Mouse (Mus musculus) forebrain, embryonic 16.5 days (tissue): ENCODE measurements at regions not wholly inside any gene's neighbourhood (a gene's known extent, or its start where the extent isn't known, plus 50 kb on each side); places are given as distances from the start of the nearest gene placed in this dataset.

Source experiments
- ATAC-seq: fragments of 200-750 bp; cut with Nextera tagmentation; 2 replicates; pipeline ENCODE4 v1.8.0; 2017; ENCODE audit warnings: mild to moderate bottlenecking, moderate library complexity
- H3K27ac ChIP-seq: fragments of 300-500 bp; sonication (generic); 2 replicates; pipeline ENCODE4 v1.5.1; 2014; ENCODE audit warnings: low read length, control low read depth
- H3K27me3 ChIP-seq: fragments of 300-500 bp; sonication (generic); replicated peaks from 2 replicates; pipeline ENCODE4 v1.6.1; 2014; ENCODE audit warnings: low read length; ENCODE audit not compliant: control insufficient read depth, insufficient read depth
- H3K36me3 ChIP-seq: fragments of 300-500 bp; sonication (generic); 2 replicates; pipeline ENCODE4 v1.6.1; 2014; ENCODE audit not compliant: control insufficient read depth, insufficient read depth
- H3K4me1 ChIP-seq: fragments of 300-500 bp; sonication (generic); replicated peaks from 2 replicates; pipeline ENCODE4 v1.6.1; 2014; ENCODE audit warnings: low read length; ENCODE audit not compliant: control insufficient read depth, insufficient read depth
- H3K4me2 ChIP-seq: fragments of 300-500 bp; sonication (generic); 2 replicates; pipeline ENCODE4 v1.6.1; 2014; ENCODE audit warnings: mild to moderate bottlenecking, low read length, control low read depth
- H3K4me3 ChIP-seq: fragments of 300-500 bp; sonication (generic); replicated peaks from 2 replicates; pipeline ENCODE4 v1.5.1; 2014; ENCODE audit warnings: mild to moderate bottlenecking, low read length, control low read depth
- H3K9ac ChIP-seq: fragments of 300-500 bp; sonication (generic); replicated peaks from 2 replicates; pipeline ENCODE4 v1.6.1; 2014; ENCODE audit warnings: low read depth, low read length, control low read depth
- H3K9me3 ChIP-seq: fragments of 300-500 bp; sonication (generic); 2 replicates; pipeline ENCODE4 v1.6.1; 2016; ENCODE audit warnings: low read length; ENCODE audit not compliant: control insufficient read depth
- WGBS: fragments of 180-500 bp; shearing (Covaris S2); extraction: QIAGEN DNeasy Blood & Tissue Kit; methylation state at CpG from one replicate; pipeline ENCODE4 v1.1.7; 2014; 5-methylcytosine and 5-hydroxymethylcytosine counted together

- no peaks in the 10 kb centered on the region for H3K36me3 ChIP-seq
- 83% methylated on average over 8 of the region's 8 CpGs for WGBS
- H3K4me1 ChIP-seq, result 0 out of 2 replicates have a peak, but pooled peaks cover 3% of the 10 kb centered on the region
- H3K4me2 ChIP-seq, result no peak overlapping the region
- no peak overlapping the region for H3K9ac ChIP-seq
- H3K9me3 ChIP-seq, result no peaks in the 10 kb centered on the region
- no peak overlapping the region for H3K27ac ChIP-seq
- 0 out of 2 replicates have a peak, but pooled peaks cover 2% of the 10 kb centered on the region for H3K27me3 ChIP-seq
- no peak for ATAC-seq
- H3K4me3 ChIP-seq, result no peak overlapping the region
These were observed 321.2 kb upstream of the Zfp703 start for GRCm38 (mm10) chr8:26655897-26656296.

GRCm38 (mm10) chr8:26656310-26657075 is 320.6 kb upstream of the Zfp703 start:
- no peak overlapping the region for H3K27ac ChIP-seq
- no peak overlapping the region for H3K9ac ChIP-seq
- 0 out of 2 replicates have a peak, but pooled peaks cover 3% of the 10 kb centered on the region for H3K4me1 ChIP-seq
- 0 out of 2 replicates have a peak, but pooled peaks cover 2% of the 10 kb centered on the region for H3K27me3 ChIP-seq
- H3K4me3 ChIP-seq, result no peak overlapping the region
- ATAC-seq, result no peak
- H3K36me3 ChIP-seq, result no peaks in the 10 kb centered on the region
- no peaks in the 10 kb centered on the region for H3K9me3 ChIP-seq
- 70% methylated on average over 13 of the region's 13 CpGs for WGBS
- no peak overlapping the region for H3K4me2 ChIP-seq

DNA sequence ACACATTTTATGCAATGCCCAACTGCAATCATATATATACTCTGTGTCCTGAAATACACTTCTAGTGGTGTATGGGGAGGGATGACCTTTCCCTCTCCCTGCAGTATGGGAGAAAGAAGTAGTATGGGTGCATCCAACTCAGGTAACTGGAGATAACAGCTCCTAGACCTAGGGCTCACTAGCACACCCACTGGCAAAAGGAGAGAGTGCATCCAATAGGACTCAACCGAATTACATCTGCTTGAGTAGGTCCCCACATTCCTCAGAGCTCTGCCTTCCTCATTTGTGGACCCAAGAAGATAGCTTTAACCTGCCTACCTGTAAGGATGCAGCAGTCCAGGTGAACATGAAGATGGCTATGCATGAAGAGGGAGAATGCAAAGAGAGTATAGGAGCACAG is 317.7 kb upstream of the Zfp703 start:
- WGBS, result 32% methylated on average over 1 of the region's 1 CpGs
- Histone ChIP-seq H3K27me3 (no peaks in the 10 kb centered on the region), H3K4me3 (no peak overlapping the region), H3K4me2 (no peak overlapping the region), H3K4me1 (0 out of 2 replicates have a peak, but pooled peaks cover 3% of the 10 kb centered on the region), H3K9me3 (no peaks in the 10 kb centered on the region), H3K36me3 (no peaks in the 10 kb centered on the region), H3K9ac (no peak overlapping the region), H3K27ac (no peak overlapping the region)
- no peak for ATAC-seq

DNA sequence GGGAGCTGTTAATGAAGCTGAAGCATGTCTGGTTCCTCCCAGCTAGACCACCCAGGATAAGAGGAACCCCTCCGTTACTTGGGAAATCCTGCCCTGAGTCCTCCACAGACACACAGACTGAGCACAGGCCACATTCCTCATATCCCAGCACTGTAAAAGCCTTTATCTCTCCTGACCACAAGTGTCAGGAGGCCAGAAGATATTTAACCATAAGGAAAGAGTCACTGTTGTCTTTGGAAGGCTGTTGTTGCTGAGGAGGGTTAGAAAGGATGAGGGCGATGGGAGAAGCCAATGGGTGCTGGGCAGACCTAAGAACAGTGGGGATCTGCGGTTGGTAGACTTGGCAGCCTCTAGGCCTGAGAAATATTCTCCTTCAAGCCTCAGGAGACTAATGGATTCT is 307.6 kb upstream of the Zfp703 start:
- Histone ChIP-seq H3K9ac (no peak overlapping the region), H3K27me3 (no peaks in the 10 kb centered on the region), H3K4me1 (peaks cover 7% of the 10 kb centered on the region), H3K9me3 (0 out of 2 replicates have a peak, but pooled peaks cover 4% of the 10 kb centered on the region), H3K27ac (no peak overlapping the region), H3K4me3 (no peak overlapping the region), H3K4me2 (no peak overlapping the region), H3K36me3 (no peaks in the 10 kb centered on the region)
- WGBS, result 90% methylated on average over 3 of the region's 3 CpGs
- ATAC-seq, result no peak

GRCm38 (mm10) chr8:26672486-26673395 is 304.4 kb upstream of the Zfp703 start:
- no peak for ATAC-seq
- no peak overlapping the region for H3K9ac ChIP-seq
- no peak overlapping the region for H3K27ac ChIP-seq
- H3K9me3 ChIP-seq, result 0 out of 2 replicates have a peak, but pooled peaks cover 4% of the 10 kb centered on the region
- no peak overlapping the region for H3K4me2 ChIP-seq
- H3K36me3 ChIP-seq, result no peaks in the 10 kb centered on the region
- H3K4me1 ChIP-seq, result peaks cover 15% of the 10 kb centered on the region
- H3K27me3 ChIP-seq, result no peaks in the 10 kb centered on the region
- whole genome bisulfite sequencing, result 31% methylated on average over 9 of the region's 9 CpGs
- no peak overlapping the region for H3K4me3 ChIP-seq

- H3K4me1 ChIP-seq, result peaks cover 28% of the 10 kb centered on the region
- 7% methylated on average over 18 of the region's 18 CpGs for WGBS
- no peaks in the 10 kb centered on the region for H3K36me3 ChIP-seq
- no peaks in the 10 kb centered on the region for H3K9me3 ChIP-seq
- no peak overlapping the region; the same call in 1 of the 2 replicates for H3K27ac ChIP-seq
- 0 out of 2 replicates have a peak overlapping the region, but pooled peaks have one; percentile 5 for H3K4me3 ChIP-seq
- H3K27me3 ChIP-seq, result no peaks in the 10 kb centered on the region
- no peak overlapping the region for H3K9ac ChIP-seq
- peak overlapping the region; percentile 44 for H3K4me2 ChIP-seq
- ATAC-seq, result peak; percentile 82
These were observed 299.5 kb upstream of the Zfp703 start for GRCm38 (mm10) chr8:26677584-26678138.

GRCm38 (mm10) chr8:26680891-26681381 is 296.2 kb upstream of the Zfp703 start:
- Histone ChIP-seq H3K4me3 (no peak overlapping the region), H3K9ac (no peak overlapping the region), H3K27ac (no peak overlapping the region), H3K9me3 (no peaks in the 10 kb centered on the region), H3K4me1 (peaks cover 21% of the 10 kb centered on the region), H3K27me3 (no peaks in the 10 kb centered on the region), H3K4me2 (no peak overlapping the region; the same call in 1 of the 2 replicates), H3K36me3 (no peaks in the 10 kb centered on the region)
- peak; percentile 45 for ATAC-seq
- WGBS, result 54% methylated on average over 11 of the region's 11 CpGs

DNA sequence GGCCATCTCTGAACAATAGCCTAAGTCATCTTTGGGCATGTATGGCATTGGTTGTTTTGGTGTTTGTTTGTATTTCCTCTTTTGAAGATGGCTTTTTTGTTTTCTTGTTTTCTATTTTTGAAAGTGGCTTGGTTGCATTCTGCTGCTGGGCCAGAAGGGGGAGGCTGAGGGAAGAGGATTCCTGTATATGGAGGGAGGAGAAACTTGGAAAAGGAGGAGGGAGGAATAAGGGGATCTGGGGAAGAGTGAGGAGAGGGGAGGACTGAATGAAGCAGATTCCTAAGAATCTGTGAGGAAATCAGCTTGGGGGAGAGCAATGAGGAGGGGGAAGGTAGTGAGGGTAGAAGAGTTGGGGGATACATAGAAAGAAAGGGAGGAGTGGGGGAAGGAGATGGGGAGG is 290.0 kb upstream of the Zfp703 start:
- Histone ChIP-seq H3K4me3 (no peak overlapping the region), H3K4me2 (no peak overlapping the region), H3K36me3 (no peaks in the 10 kb centered on the region), H3K4me1 (peaks cover 19% of the 10 kb centered on the region), H3K27me3 (no peaks in the 10 kb centered on the region), H3K27ac (no peak overlapping the region), H3K9me3 (no peaks in the 10 kb centered on the region), H3K9ac (no peak overlapping the region)
- ATAC-seq, result peak; percentile 48; the same call in 1 of the 2 replicates

DNA sequence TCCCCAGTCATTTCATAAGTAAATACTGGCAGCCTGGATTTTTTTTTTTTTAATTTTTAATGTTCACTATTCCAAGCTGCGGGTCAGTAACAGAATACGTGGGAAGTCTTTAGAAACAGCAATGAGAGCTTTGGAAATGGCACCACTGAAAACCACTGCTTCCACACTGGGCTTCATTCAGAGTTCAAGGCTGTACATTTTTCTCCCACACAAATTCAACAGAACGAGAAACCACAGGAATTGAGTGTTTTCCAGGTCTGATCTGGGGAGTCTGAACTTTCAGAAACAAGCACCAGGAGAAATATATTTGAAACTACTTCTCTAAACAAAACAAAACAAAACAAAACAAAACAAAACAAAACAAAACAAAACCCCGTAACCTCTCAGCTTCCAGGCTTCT is 289.1 kb upstream of the Zfp703 start:
- no peak overlapping the region for H3K4me3 ChIP-seq
- H3K4me2 ChIP-seq, result no peak overlapping the region
- H3K4me1 ChIP-seq, result peaks cover 19% of the 10 kb centered on the region
- no peaks in the 10 kb centered on the region for H3K27me3 ChIP-seq
- WGBS, result 71% methylated on average over 4 of the region's 4 CpGs
- H3K9me3 ChIP-seq, result no peaks in the 10 kb centered on the region
- no peak for ATAC-seq
- no peak overlapping the region for H3K9ac ChIP-seq
- H3K27ac ChIP-seq, result no peak overlapping the region
- H3K36me3 ChIP-seq, result no peaks in the 10 kb centered on the region
